Mouse (Mus musculus) limb, embryonic 15.5 days (tissue): ENCODE measurements around the gene Cdh5. TPM values are rescaled to one million over a fixed set of nuclear protein-coding genes. Genes with fewer than 3 reads are reported as not detected.

ENCODE experiments used
- ATAC-seq: fragments of 200-750 bp; cut with Nextera tagmentation; 2 replicates; pipeline ENCODE4 v1.8.0; 2017; ENCODE audit warnings: low read depth, moderate TSS enrichment; ENCODE audit not compliant: insufficient number of reproducible peaks, low FRiP score, low TSS enrichment
- H3K27ac ChIP-seq: fragments of 300-500 bp; sonication (generic); 2 replicates; pipeline ENCODE4 v1.5.1; 2015; ENCODE audit warnings: moderate library complexity, mild to moderate bottlenecking, inconsistent platforms
- H3K27me3 ChIP-seq: fragments of 300-500 bp; sonication (generic); 2 replicates; pipeline ENCODE4 v1.6.1; 2015; ENCODE audit warnings: inconsistent platforms
- H3K36me3 ChIP-seq: fragments of 300-500 bp; sonication (generic); 2 replicates; pipeline ENCODE4 v1.6.1; 2015; ENCODE audit warnings: inconsistent platforms
- H3K4me1 ChIP-seq: fragments of 300-500 bp; sonication (generic); 2 replicates; pipeline ENCODE4 v1.6.1; 2015; ENCODE audit warnings: inconsistent platforms
- H3K4me2 ChIP-seq: fragments of 300-500 bp; sonication (generic); 2 replicates; pipeline ENCODE4 v1.6.1; 2015; ENCODE audit warnings: mild to moderate bottlenecking, inconsistent platforms
- H3K4me3 ChIP-seq: fragments of 300-500 bp; sonication (generic); 2 replicates; pipeline ENCODE4 v1.5.1; 2015; ENCODE audit warnings: mild to moderate bottlenecking, inconsistent platforms
- H3K9ac ChIP-seq: fragments of 300-500 bp; sonication (generic); 2 replicates; pipeline ENCODE4 v1.6.1; 2015; ENCODE audit warnings: inconsistent platforms
- H3K9me3 ChIP-seq: fragments of 300-500 bp; sonication (generic); 2 replicates; pipeline ENCODE4 v1.6.1; 2016; ENCODE audit warnings: inconsistent platforms
- WGBS: fragments of 180-500 bp; shearing (Covaris S2); methylation state at CpG from one replicate; pipeline ENCODE4 v1.1.7; 2015; 5-methylcytosine and 5-hydroxymethylcytosine counted together
- polyA plus RNA-seq: library from polyadenylated mRNA; unstranded; fragments of >200 nt; fragmentation: Nextera tagmentation; extraction: Ambion mirVana; gene quantifications from 2 replicates; pipeline ENCODE4 v1.2.1, GENCODE M21; 2015

Cdh5 gene
- polyA plus RNA-seq, 1 experiment from 2014 or later = 31.6 TPM

DNA sequence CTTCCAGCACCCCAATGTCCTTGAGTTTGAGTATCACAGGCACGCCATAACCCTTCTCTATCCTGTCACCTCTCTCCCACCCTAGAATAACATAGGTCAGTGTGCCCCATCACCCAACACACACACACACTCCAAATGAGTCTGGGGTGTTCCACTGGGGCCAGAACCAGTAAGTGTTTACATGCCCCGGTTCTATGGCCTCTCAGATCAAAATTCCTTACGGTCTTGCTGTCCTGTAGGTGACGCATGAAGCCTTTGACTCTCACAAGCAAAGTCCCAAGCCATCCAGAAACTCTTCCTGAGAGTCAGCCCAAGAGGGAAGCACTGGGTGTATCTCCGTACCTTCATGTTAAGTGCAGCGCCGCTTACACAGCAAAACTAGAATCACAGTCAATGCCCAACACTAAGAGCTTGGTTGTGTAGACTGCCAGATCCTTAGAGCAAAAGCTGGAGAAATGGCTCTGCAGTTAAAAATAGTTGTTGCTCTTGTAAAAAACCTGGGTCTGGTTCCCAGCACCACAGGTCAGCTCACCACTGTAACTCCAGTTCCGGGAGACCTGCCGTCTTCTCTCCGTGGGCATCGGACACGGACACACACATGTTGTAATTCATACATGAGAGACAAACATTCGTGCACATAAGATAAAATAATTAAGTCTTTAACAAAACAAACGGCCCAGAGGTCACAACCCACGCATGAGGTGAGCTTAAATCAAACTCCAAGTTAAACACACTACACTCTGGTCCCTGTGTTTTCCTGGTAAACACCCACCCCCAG is 45.5 kb downstream of the Cdh5 start:
- Histone ChIP-seq H3K9ac (no peak overlapping the region), H3K27me3 (no peaks in the 10 kb centered on the region), H3K9me3 (no peaks in the 10 kb centered on the region), H3K27ac (no peak overlapping the region), H3K4me2 (no peak overlapping the region), H3K36me3 (no peaks in the 10 kb centered on the region), H3K4me1 (no peaks in the 10 kb centered on the region), H3K4me3 (no peak overlapping the region)
- ATAC-seq = no peak
- 89% methylated on average over 15 of the region's 15 CpGs for WGBS

DNA sequence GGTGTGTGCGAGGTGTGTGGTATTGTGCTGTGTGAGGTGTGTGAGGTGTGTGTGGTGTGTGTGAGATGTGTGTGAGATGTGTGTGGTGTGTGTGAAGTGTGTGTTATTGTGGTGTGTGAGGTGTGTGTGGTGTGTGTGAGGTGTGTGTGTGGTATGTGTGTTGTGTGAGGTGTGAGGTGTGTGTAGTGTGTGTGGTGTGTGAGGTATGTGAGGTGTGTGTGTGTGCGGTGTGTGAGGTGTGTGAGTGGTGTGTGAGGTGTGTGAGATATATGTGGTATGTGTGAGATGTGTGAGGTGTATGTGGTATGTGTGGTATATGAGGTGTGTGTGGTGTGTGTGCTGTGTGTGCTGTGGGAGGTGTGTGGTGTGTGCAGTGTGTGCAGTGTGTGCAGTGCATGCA is 46.5 kb downstream of the Cdh5 start:
- H3K4me3 ChIP-seq = no peak overlapping the region
- no peak overlapping the region for H3K4me2 ChIP-seq
- H3K27me3 ChIP-seq = no peaks in the 10 kb centered on the region
- no peak overlapping the region for H3K27ac ChIP-seq
- no peak overlapping the region for H3K9ac ChIP-seq
- 94% methylated on average over 2 of the region's 2 CpGs for WGBS
- no peaks in the 10 kb centered on the region for H3K36me3 ChIP-seq
- H3K9me3 ChIP-seq = no peaks in the 10 kb centered on the region
- ATAC-seq = 0 out of 2 replicates have a peak, but pooled peaks have one; percentile 48
- no peaks in the 10 kb centered on the region for H3K4me1 ChIP-seq

DNA sequence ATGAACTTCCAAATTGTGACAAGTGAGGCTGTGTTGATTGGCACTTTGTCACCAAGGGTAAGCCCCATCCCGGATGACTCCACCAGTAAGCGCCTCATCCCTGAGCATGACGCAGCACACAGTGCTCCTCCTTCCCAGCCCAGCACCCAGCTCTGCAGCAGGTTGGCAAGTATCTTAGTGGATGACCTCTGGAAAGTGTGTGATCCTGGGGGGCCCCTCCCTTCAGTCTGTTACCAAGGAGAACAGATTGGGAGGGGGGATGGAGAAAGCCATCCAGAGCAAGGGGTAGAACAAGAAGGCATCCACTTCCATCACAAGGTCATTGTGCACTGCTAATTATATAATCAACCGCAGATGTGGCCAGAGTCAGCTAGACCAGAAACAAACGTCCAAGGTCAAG is 59.3 kb downstream of the Cdh5 start:
- no peaks in the 10 kb centered on the region for H3K9me3 ChIP-seq
- no peak; the same call in 1 of the 2 replicates for ATAC-seq
- H3K27me3 ChIP-seq = no peaks in the 10 kb centered on the region
- no peaks in the 10 kb centered on the region for H3K4me1 ChIP-seq
- WGBS = 71% methylated on average over 5 of the region's 5 CpGs
- no peak overlapping the region for H3K4me3 ChIP-seq
- no peak overlapping the region for H3K27ac ChIP-seq
- no peak overlapping the region for H3K9ac ChIP-seq
- H3K36me3 ChIP-seq = no peaks in the 10 kb centered on the region
- no peak overlapping the region for H3K4me2 ChIP-seq

DNA sequence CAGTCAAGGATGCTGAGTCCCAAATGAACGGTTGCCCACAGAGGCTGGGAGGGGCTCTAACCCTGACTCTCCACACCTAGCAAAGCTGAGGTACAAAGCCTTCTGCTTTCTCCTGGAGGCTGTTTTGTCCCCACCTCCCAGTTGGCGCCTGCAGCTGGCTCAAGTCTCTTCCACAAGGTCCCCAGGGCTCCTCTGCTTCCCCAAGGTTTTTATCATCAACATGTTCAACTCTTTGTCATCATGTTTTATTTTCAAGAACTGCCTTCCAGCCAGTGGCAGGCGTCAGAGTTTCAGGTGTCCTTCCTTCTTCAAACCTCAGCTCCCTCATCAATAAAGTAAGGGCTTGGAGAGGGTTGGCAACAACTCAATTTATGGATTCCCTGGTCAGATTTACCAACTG is 68.0 kb downstream of the Cdh5 start:
- no peak overlapping the region for H3K27ac ChIP-seq
- peaks cover 8% of the 10 kb centered on the region; the same call in 1 of the 2 replicates for H3K4me1 ChIP-seq
- peaks cover 51% of the 10 kb centered on the region for H3K27me3 ChIP-seq
- no peak overlapping the region for H3K4me2 ChIP-seq
- no peak overlapping the region for H3K4me3 ChIP-seq
- no peaks in the 10 kb centered on the region for H3K9me3 ChIP-seq
- no peak for ATAC-seq
- WGBS = 83% methylated on average over 3 of the region's 3 CpGs
- no peaks in the 10 kb centered on the region for H3K36me3 ChIP-seq
- no peak overlapping the region for H3K9ac ChIP-seq

DNA sequence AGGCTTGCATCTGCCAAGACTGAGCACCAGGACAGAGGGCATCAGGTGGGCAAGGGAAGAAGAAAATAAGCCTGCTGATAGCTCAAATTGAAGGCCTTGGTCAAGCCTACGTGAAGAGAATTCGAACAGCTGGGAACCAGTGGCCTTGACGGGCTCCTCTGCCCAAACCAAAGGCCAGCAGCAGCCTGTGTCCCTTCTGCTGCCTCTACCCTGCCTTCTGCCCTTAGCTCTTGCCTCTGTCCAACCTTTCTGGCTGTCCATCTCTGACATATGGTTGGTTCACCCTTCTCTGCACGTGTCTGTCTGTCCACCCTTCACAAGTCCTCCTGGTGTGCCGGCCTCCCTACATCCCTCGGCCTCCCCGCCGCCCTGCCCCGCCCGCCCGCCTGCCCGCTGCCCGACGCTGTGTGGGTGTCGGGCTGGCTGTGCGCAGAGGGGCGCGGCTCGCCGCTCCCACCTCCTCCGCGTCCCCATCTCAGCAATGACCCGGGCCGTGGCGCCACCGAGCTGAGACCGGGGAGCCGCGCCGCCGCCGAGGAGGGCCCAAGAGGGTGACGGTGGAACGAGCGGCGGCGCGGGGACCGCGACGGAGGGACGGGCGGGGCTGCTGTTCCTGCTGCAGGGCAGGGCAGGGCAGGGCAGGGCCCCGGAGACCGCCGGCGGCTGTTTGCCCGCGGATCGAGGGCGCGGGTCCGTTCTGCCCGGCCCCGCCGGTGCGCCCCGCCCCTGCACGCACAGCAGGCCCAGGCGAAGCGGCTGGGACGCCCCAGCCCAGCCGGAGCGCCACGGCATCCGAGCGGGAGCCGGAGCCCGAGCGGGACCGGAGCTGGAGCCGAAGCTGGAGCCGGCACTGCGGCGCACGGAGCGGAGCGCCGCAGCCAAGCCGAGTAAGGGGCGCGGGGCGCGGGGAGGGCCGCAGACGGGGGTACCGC is 69.0 kb downstream of the Cdh5 start, which contains the start of gene Bean1:
Bean1 (plus strand) TSS at position 325 of the 932 bp plus-strand sequence.
- Histone ChIP-seq H3K4me3 (peak within 1 kb of the TSS; percentile 63), H3K4me1 (peaks cover 8% of the 10 kb centered on the region; the same call in 1 of the 2 replicates), H3K27me3 (peaks cover 51% of the 10 kb centered on the region), H3K36me3 (no peaks in the 10 kb centered on the region), H3K4me2 (peak within 1 kb of the TSS; percentile 98), H3K9me3 (no peaks in the 10 kb centered on the region), H3K9ac (peak within 1 kb of the TSS; percentile 55), H3K27ac (no peak within 1 kb of the TSS)
- peak; percentile 68 for ATAC-seq
- 2% methylated on average over 84 of the region's 87 CpGs for WGBS

DNA sequence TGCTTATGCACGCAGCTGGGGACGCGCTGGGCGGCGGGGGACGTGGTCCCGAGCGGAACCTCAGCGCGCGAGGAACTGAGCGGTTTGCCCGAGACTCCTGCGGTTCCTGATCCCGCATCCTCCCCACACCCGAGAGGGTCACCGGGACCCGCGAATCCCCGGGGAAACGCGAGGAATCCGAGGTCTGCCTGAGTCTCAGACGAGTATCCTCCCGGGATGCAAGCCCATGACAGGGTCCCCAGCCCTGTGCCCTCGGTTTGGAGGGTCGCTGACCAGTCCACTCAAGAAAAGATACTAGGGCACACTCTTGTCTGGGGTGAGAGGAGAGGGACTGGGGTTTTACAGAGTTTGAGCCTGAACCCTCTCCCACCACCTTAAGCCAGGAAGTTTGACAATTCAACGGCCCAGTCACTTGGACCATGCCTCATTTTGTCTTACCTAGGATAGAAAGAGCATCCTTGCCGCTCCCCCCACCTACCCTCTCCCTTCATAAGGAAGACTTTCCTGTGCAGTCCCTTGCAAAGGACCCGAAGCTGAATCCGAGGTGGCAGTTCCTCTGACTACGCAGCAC is 69.7 kb downstream of the Cdh5 start:
- 5% methylated on average over 32 of the region's 32 CpGs for WGBS

DNA sequence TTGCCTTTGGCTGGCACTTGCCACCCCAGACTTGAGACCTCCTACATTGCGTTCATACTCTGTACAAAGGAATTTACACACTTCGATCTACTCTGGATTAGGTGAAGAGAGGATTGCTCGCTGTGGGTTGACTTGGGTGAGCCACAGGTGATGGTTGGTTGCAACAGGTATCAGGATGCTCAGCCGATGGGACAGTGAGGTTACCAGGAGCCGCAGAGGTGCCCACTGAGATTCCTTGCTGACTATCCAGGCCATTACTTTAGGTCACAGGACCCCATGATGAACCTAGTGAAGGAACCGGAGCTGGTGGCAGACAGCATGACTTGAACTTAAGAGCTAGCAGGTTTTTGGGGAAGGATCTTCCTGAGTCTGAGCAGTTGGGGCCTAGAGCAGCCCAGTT is 71.0 kb downstream of the Cdh5 start:
- 91% methylated on average over 6 of the region's 6 CpGs for WGBS
- no peaks in the 10 kb centered on the region for H3K9me3 ChIP-seq
- H3K9ac ChIP-seq = no peak overlapping the region
- H3K36me3 ChIP-seq = no peaks in the 10 kb centered on the region
- no peak for ATAC-seq
- peaks cover 51% of the 10 kb centered on the region for H3K27me3 ChIP-seq
- peaks cover 8% of the 10 kb centered on the region; the same call in 1 of the 2 replicates for H3K4me1 ChIP-seq
- no peak overlapping the region for H3K27ac ChIP-seq
- no peak overlapping the region for H3K4me3 ChIP-seq
- H3K4me2 ChIP-seq = no peak overlapping the region

More for the DNA sequence above, 69.7 kb downstream of the Cdh5 start:
- Histone ChIP-seq H3K9me3 (no peaks in the 10 kb centered on the region), H3K9ac (peak overlapping the region; percentile 55), H3K27ac (no peak overlapping the region), H3K36me3 (no peaks in the 10 kb centered on the region), H3K4me3 (peak overlapping the region; percentile 63), H3K4me1 (peaks cover 8% of the 10 kb centered on the region; the same call in 1 of the 2 replicates), H3K27me3 (peaks cover 51% of the 10 kb centered on the region), H3K4me2 (peak overlapping the region; percentile 98)
- no peak for ATAC-seq

DNA sequence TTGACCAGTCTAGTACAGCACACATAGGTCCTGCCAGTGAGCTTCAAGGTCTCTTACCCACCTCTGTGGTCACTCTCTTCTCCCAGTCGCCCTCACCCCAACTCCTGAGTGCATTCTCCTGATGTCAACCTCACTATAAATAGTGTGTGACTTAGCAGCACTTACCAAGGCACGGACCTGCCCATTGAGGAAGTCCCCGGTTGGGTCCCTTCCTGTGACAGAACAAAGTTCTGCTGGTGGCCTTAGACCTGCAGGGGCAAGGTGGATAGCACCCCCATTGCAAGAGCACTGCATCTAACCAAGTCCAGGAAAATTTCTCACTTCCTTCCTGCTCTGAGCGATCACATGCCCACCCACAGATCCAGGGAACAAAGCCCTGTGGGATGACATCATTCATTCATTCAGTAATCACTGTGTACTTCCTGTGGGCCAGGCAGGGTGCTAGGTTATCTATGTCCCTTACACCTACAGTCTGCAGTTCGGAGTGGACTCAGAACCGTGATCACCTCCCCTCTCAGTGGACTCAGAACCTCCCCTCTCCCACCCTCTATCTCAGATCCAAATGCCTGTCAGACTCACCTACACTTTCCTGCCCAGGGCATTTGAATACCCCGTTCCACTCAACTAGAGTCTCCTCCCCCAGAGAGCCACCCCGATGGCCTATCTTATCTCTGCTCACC is 74.6 kb downstream of the Cdh5 start:
- H3K27me3 ChIP-seq = peaks cover 31% of the 10 kb centered on the region
- H3K9me3 ChIP-seq = no peaks in the 10 kb centered on the region
- ATAC-seq = no peak
- no peak overlapping the region for H3K4me3 ChIP-seq
- no peak overlapping the region for H3K27ac ChIP-seq
- H3K36me3 ChIP-seq = no peaks in the 10 kb centered on the region
- 0 out of 2 replicates have a peak, but pooled peaks cover 2% of the 10 kb centered on the region for H3K4me1 ChIP-seq
- no peak overlapping the region for H3K9ac ChIP-seq
- H3K4me2 ChIP-seq = no peak overlapping the region
- 75% methylated on average over 8 of the region's 8 CpGs for WGBS

DNA sequence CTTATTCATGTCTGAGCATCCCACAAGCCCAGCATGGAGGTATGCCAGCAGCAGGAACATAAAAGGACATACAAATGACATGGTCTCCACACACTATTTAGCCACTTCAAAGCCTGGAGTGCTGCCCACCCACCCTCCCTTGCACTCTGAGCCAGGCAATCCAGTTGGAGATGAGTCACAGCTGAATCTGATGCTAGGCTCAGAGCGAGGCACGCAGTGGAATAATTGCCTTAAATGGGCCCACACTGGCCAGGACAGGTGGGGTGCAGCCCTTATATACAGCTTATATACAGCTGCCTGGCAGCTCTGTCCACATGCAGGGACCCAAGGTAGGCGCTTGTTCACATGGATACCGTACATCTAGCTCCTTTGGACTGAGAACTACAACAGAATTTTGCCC is 75.6 kb downstream of the Cdh5 start:
- H3K9me3 ChIP-seq = no peaks in the 10 kb centered on the region
- no peak overlapping the region for H3K4me3 ChIP-seq
- peaks cover 20% of the 10 kb centered on the region for H3K27me3 ChIP-seq
- no peaks in the 10 kb centered on the region for H3K36me3 ChIP-seq
- 74% methylated on average over 4 of the region's 4 CpGs for WGBS
- H3K27ac ChIP-seq = no peak overlapping the region
- no peak overlapping the region for H3K9ac ChIP-seq
- no peaks in the 10 kb centered on the region for H3K4me1 ChIP-seq
- ATAC-seq = no peak
- H3K4me2 ChIP-seq = no peak overlapping the region

DNA sequence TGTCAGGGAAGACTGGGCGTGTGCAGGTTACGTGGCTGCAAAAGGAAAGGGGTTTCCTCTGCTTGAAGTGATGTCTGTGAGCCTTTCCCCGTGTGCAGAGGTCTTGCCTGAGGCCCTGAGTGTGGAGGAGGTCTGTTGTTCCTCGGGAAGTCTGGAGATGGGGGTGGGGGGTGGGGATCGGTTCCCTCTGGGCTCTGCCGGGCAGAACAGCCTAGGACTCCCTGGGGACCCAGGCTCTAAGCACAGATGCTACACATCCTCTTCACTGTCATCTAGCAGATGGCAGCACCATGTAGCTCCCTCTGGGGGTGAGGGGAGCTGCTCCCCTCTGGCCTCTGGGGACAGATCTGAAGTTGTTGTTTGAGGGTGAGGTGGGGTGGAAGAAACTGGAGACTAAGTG is 83.5 kb downstream of the Cdh5 start:
- no peaks in the 10 kb centered on the region for H3K36me3 ChIP-seq
- no peak overlapping the region for H3K4me3 ChIP-seq
- H3K9me3 ChIP-seq = no peaks in the 10 kb centered on the region
- ATAC-seq = no peak
- no peak overlapping the region for H3K27ac ChIP-seq
- 29% methylated on average over 6 of the region's 6 CpGs for WGBS
- H3K9ac ChIP-seq = no peak overlapping the region
- H3K4me1 ChIP-seq = no peaks in the 10 kb centered on the region
- no peak overlapping the region for H3K4me2 ChIP-seq
- no peaks in the 10 kb centered on the region for H3K27me3 ChIP-seq

DNA sequence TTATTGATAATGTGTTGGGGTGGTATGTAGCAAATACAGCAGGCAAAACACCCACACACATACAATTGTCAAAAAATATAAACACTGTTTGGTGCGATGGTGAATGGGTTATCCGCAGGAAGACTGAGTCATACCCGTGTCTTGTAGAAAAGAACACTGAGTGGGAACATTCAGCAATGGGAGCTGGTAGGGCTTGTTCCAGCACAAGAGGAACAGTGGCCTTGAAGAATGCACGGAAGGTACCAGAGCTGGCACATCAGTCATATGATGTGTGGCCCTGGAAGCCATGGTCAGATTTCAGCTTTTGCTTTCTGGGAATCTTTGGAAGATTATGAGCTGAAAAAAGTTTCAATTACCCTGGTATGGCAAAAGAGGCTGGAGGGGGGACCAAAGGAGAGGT is 85.4 kb downstream of the Cdh5 start:
- ATAC-seq = no peak
- Histone ChIP-seq H3K4me3 (no peak overlapping the region), H3K4me2 (no peak overlapping the region), H3K9ac (no peak overlapping the region), H3K27me3 (no peaks in the 10 kb centered on the region), H3K9me3 (no peaks in the 10 kb centered on the region), H3K36me3 (no peaks in the 10 kb centered on the region), H3K27ac (no peak overlapping the region), H3K4me1 (no peaks in the 10 kb centered on the region)
- 92% methylated on average over 4 of the region's 4 CpGs for WGBS
